Mouse (Mus musculus): ENCODE data around the gene Cbfb. TPM values are rescaled to one million over a fixed set of nuclear protein-coding genes. Genes with fewer than 3 reads are reported as not detected.
"Not testable (repeated sequence)": the region's sequence is repeated elsewhere in the genome, so short reads cannot be mapped to it uniquely, and the experiment has no call there.

Cbfb gene
- polyA plus RNA-seq, 1 experiment from 2014 or later = 34.7 TPM

DNA sequence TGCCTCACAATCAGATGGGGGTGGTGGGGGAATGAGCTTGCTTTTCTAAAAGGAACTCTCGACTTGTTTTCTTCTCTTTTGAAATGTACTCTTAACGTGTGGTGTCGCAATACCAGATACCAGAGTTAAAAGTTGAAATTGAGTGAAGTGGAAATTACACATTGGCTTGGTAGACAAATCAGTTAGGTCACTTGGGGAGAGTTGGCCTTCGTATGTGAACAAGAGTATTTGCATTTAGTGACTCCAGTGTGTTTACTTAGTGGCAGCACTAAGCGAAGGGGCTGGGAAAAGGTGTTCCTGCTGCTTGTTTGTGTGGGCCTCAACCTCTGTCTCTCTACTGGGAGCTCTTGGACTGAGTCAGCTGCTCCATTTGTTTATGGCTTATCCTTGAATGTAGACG lies 55.4 kb downstream of the Cbfb start:
- Histone ChIP-seq H3K4me3 (replicated peaks; ENCODE audit: low read depth, low read length) (peak overlapping the region; percentile 91), H3K27me3 (ENCODE audit: control insufficient read depth, insufficient read depth, low read length) (no peaks in the 10 kb centered on the region), H3K4me2 (ENCODE audit: low read length) (peak overlapping the region; percentile 84), H3K36me3 (ENCODE audit: control insufficient read depth, insufficient read depth, low read length) (no peaks in the 10 kb centered on the region), H3K27ac (replicated peaks; ENCODE audit: low read depth, low read length) (no peak overlapping the region), H3K4me1 (ENCODE audit: control insufficient read depth, insufficient read depth, low read length) (peaks cover 15% of the 10 kb centered on the region), H3K9ac (replicated peaks; ENCODE audit: low read length) (peak overlapping the region; percentile 88), H3K9me3 (ENCODE audit: control insufficient read depth, low read length) (no peaks in the 10 kb centered on the region)
- DNase-seq (no peak), ATAC-seq (ENCODE audit: low FRiP score, low TSS enrichment) (no peak)
- 31% methylated on average over 6 of the region's 6 CpGs for WGBS

GRCm38 (mm10) chr8:105231503-105232320 lies 61.2 kb downstream of the Cbfb start:
- Histone ChIP-seq H3K36me3 (ENCODE audit: control insufficient read depth, insufficient read depth, low read length) (peaks cover 14% of the 10 kb centered on the region), H3K4me1 (ENCODE audit: control insufficient read depth, insufficient read depth, low read length) (no peaks in the 10 kb centered on the region), H3K27me3 (ENCODE audit: control insufficient read depth, insufficient read depth, low read length) (no peaks in the 10 kb centered on the region), H3K4me3 (replicated peaks; ENCODE audit: low read depth, low read length) (no peak overlapping the region), H3K4me2 (ENCODE audit: low read length) (no peak overlapping the region), H3K9me3 (ENCODE audit: control insufficient read depth, low read length) (no peaks in the 10 kb centered on the region), H3K9ac (replicated peaks; ENCODE audit: low read length) (no peak overlapping the region), H3K27ac (replicated peaks; ENCODE audit: low read depth, low read length) (no peak overlapping the region)
- DNase-seq (no peak), ATAC-seq (ENCODE audit: low FRiP score, low TSS enrichment) (no peak)
- 88% methylated on average over 12 of the region's 12 CpGs for WGBS

GRCm38 (mm10) chr8:105232321-105232693 lies 61.8 kb downstream of the Cbfb start:
- H3K27me3 ChIP-seq (ENCODE audit: control insufficient read depth, insufficient read depth, low read length); ATAC-seq (ENCODE audit: low FRiP score, low TSS enrichment); H3K4me2 ChIP-seq (ENCODE audit: low read length); H3K4me1 ChIP-seq (ENCODE audit: control insufficient read depth, insufficient read depth, low read length); DNase-seq; H3K9me3 ChIP-seq (ENCODE audit: control insufficient read depth, low read length); H3K27ac ChIP-seq (replicated peaks; ENCODE audit: low read depth, low read length); H3K4me3 ChIP-seq (replicated peaks; ENCODE audit: low read depth, low read length); H3K9ac ChIP-seq (replicated peaks; ENCODE audit: low read length): not testable (repeated sequence)
- peaks cover 14% of the 10 kb centered on the region for H3K36me3 ChIP-seq (ENCODE audit: control insufficient read depth, insufficient read depth, low read length)
- 92% methylated on average over 4 of the region's 4 CpGs for WGBS

- H3K9me3 ChIP-seq (ENCODE audit: control insufficient read depth, low read length) = no peaks in the 10 kb centered on the region
- ATAC-seq (ENCODE audit: low FRiP score, low TSS enrichment) (no peak), DNase-seq (no peak)
- 79% methylated on average over 1 of the region's 1 CpGs for WGBS
- no peak overlapping the region for H3K27ac ChIP-seq (replicated peaks; ENCODE audit: low read depth, low read length)
- H3K36me3 ChIP-seq (ENCODE audit: control insufficient read depth, insufficient read depth, low read length) = peaks cover 14% of the 10 kb centered on the region
- H3K9ac ChIP-seq (replicated peaks; ENCODE audit: low read length) = no peak overlapping the region
- H3K4me3 ChIP-seq (replicated peaks; ENCODE audit: low read depth, low read length) = no peak overlapping the region
- H3K27me3 ChIP-seq (ENCODE audit: control insufficient read depth, insufficient read depth, low read length) = no peaks in the 10 kb centered on the region
- H3K4me2 ChIP-seq (ENCODE audit: low read length) = no peak overlapping the region
- no peaks in the 10 kb centered on the region for H3K4me1 ChIP-seq (ENCODE audit: control insufficient read depth, insufficient read depth, low read length)
Measured at GRCm38 (mm10) chr8:105233126-105233935, 62.9 kb downstream of the Cbfb start.

- H3K9ac ChIP-seq (replicated peaks; ENCODE audit: low read length) = no peak overlapping the region
- ATAC-seq (ENCODE audit: low FRiP score, low TSS enrichment) (no peak), DNase-seq (no peak)
Measured at GRCm38 (mm10) chr8:105235206-105235605, 64.7 kb downstream of the Cbfb start.

DNA sequence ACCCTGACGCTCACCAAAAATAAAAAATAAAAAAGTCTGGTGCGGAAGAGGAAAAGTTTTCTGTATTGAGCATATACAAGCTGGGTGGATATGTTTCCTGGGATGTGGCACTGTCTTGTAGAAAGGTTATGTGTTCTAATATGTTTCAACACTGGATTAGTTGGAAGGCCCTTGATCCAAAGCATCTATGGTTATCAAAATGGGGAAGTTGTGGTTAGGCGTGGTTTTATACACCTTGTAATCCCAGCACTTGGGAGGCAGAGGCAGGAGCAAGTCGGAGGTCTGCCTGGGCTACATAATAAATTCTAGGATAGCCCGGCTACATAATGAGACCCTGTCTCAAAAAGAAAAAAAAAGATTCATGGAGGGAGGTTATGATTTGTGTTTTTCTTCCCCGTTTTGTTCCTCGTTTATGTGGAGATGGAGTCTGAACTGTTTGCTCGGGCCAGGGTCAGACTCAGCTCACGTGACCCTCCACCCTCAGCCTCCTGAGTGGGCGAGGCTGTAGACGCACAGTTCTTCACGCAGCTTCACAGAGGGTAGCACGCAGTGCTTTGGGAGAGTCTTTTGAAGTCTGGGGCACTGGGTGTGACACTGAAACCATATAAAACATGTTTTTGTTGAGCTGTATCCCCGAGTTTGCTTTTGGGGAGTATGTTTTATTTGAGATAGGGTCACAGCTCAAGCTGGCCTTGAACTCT lies 67.1 kb downstream of the Cbfb start:
- ATAC-seq (ENCODE audit: low FRiP score, low TSS enrichment) = no peak
- Histone ChIP-seq H3K4me3 (replicated peaks; ENCODE audit: low read depth, low read length) (no peak overlapping the region), H3K27ac (replicated peaks; ENCODE audit: low read depth, low read length) (no peak overlapping the region), H3K27me3 (ENCODE audit: control insufficient read depth, insufficient read depth, low read length) (no peaks in the 10 kb centered on the region), H3K4me2 (ENCODE audit: low read length) (no peak overlapping the region), H3K4me1 (ENCODE audit: control insufficient read depth, insufficient read depth, low read length) (no peaks in the 10 kb centered on the region), H3K9ac (replicated peaks; ENCODE audit: low read length) (no peak overlapping the region), H3K9me3 (ENCODE audit: control insufficient read depth, low read length) (no peaks in the 10 kb centered on the region), H3K36me3 (ENCODE audit: control insufficient read depth, insufficient read depth, low read length) (peaks cover 52% of the 10 kb centered on the region)
- DNase-seq = no peak
- 91% methylated on average over 14 of the region's 14 CpGs for WGBS

More at GRCm38 (mm10) chr8:105235206-105235605, 64.7 kb downstream of the Cbfb start:
- Histone ChIP-seq H3K4me1 (ENCODE audit: control insufficient read depth, insufficient read depth, low read length) (no peaks in the 10 kb centered on the region), H3K4me2 (ENCODE audit: low read length) (no peak overlapping the region), H3K36me3 (ENCODE audit: control insufficient read depth, insufficient read depth, low read length) (peaks cover 32% of the 10 kb centered on the region), H3K27ac (replicated peaks; ENCODE audit: low read depth, low read length) (no peak overlapping the region), H3K9me3 (ENCODE audit: control insufficient read depth, low read length) (no peaks in the 10 kb centered on the region), H3K27me3 (ENCODE audit: control insufficient read depth, insufficient read depth, low read length) (no peaks in the 10 kb centered on the region), H3K4me3 (replicated peaks; ENCODE audit: low read depth, low read length) (no peak overlapping the region)
- WGBS = 90% methylated on average over 1 of the region's 1 CpGs

- WGBS = 97% methylated on average over 7 of the region's 7 CpGs
- Histone ChIP-seq H3K4me3 (replicated peaks; ENCODE audit: low read depth, low read length) (no peak overlapping the region), H3K27ac (replicated peaks; ENCODE audit: low read depth, low read length) (no peak overlapping the region), H3K27me3 (ENCODE audit: control insufficient read depth, insufficient read depth, low read length) (no peaks in the 10 kb centered on the region), H3K36me3 (ENCODE audit: control insufficient read depth, insufficient read depth, low read length) (peaks cover 43% of the 10 kb centered on the region), H3K9ac (replicated peaks; ENCODE audit: low read length) (no peak overlapping the region), H3K4me2 (ENCODE audit: low read length) (no peak overlapping the region), H3K9me3 (ENCODE audit: control insufficient read depth, low read length) (no peaks in the 10 kb centered on the region), H3K4me1 (ENCODE audit: control insufficient read depth, insufficient read depth, low read length) (no peaks in the 10 kb centered on the region)
- ATAC-seq (ENCODE audit: low FRiP score, low TSS enrichment) (no peak), DNase-seq (no peak)
Measured at GRCm38 (mm10) chr8:105241016-105241415, 70.5 kb downstream of the Cbfb start.

- Histone ChIP-seq H3K4me2 (ENCODE audit: low read length) (no peak overlapping the region), H3K27me3 (ENCODE audit: control insufficient read depth, insufficient read depth, low read length) (peaks cover 13% of the 10 kb centered on the region), H3K9ac (replicated peaks; ENCODE audit: low read length) (no peak overlapping the region), H3K36me3 (ENCODE audit: control insufficient read depth, insufficient read depth, low read length) (peaks cover 54% of the 10 kb centered on the region), H3K4me1 (ENCODE audit: control insufficient read depth, insufficient read depth, low read length) (peaks cover 11% of the 10 kb centered on the region), H3K4me3 (replicated peaks; ENCODE audit: low read depth, low read length) (no peak overlapping the region), H3K27ac (replicated peaks; ENCODE audit: low read depth, low read length) (no peak overlapping the region), H3K9me3 (ENCODE audit: control insufficient read depth, low read length) (no peaks in the 10 kb centered on the region)
- 92% methylated on average over 6 of the region's 6 CpGs for WGBS
- ATAC-seq (ENCODE audit: low FRiP score, low TSS enrichment) (no peak), DNase-seq (no peak)
Measured at GRCm38 (mm10) chr8:105251954-105252353, 81.5 kb downstream of the Cbfb start.

All from midbrain, embryonic 14.5 days (tissue).